Mouse (Mus musculus) neural tube, embryonic 14.5 days (tissue): ENCODE data around the gene Cdca5. TPM values are rescaled to one million over a fixed set of nuclear protein-coding genes. Genes with fewer than 3 reads are reported as not detected.
A peak's percentile ranks its signal among the peaks of the same experiment; 100 is the strongest.

ENCODE experiments used
- ATAC-seq: fragments of 200-750 bp; cut with Nextera tagmentation; 2 replicates; pipeline ENCODE4 v1.8.0; 2017; ENCODE audit warnings: low read depth, mild to moderate bottlenecking, moderate TSS enrichment, moderate library complexity
- H3K27ac ChIP-seq: fragments of 300-500 bp; sonication (generic); 2 replicates; pipeline ENCODE4 v1.5.1; 2014; ENCODE audit warnings: low read depth, mild to moderate bottlenecking, control low read depth, low read length, moderate library complexity, mixed read lengths
- H3K27me3 ChIP-seq: fragments of 300-500 bp; sonication (generic); 2 replicates; pipeline ENCODE4 v1.6.1; 2014; ENCODE audit warnings: low read length; ENCODE audit not compliant: control insufficient read depth, insufficient read depth
- H3K36me3 ChIP-seq: fragments of 300-500 bp; sonication (generic); 2 replicates; pipeline ENCODE4 v1.6.1; 2014; ENCODE audit warnings: low read length, mixed read lengths; ENCODE audit not compliant: control insufficient read depth, insufficient read depth
- H3K4me1 ChIP-seq: fragments of 300-500 bp; sonication (generic); 2 replicates; pipeline ENCODE4 v1.6.1; 2014; ENCODE audit warnings: low read length; ENCODE audit not compliant: control insufficient read depth, insufficient read depth
- H3K4me2 ChIP-seq: fragments of 300-500 bp; sonication (generic); 2 replicates; pipeline ENCODE4 v1.6.1; 2014; ENCODE audit warnings: mild to moderate bottlenecking, low read depth, low read length, control low read depth
- H3K4me3 ChIP-seq: fragments of 300-500 bp; sonication (generic); 2 replicates; pipeline ENCODE4 v1.5.1; 2014; ENCODE audit warnings: low read depth, low read length, control low read depth, mixed read lengths
- H3K9ac ChIP-seq: fragments of 300-500 bp; sonication (generic); replicated peaks from 2 replicates; pipeline ENCODE4 v1.6.1; 2014; ENCODE audit warnings: low read depth, mild to moderate bottlenecking, control low read depth, low read length, mixed read lengths
- H3K9me3 ChIP-seq: fragments of 300-500 bp; sonication (generic); 2 replicates; pipeline ENCODE4 v1.6.1; 2016; ENCODE audit warnings: low read length; ENCODE audit not compliant: control insufficient read depth
- WGBS: fragments of 180-500 bp; shearing (Covaris S2); extraction: QIAGEN DNeasy Blood & Tissue Kit; methylation state at CpG from one replicate; pipeline ENCODE4 v1.1.7; 2014; 5-methylcytosine and 5-hydroxymethylcytosine counted together
- polyA plus RNA-seq: library from polyadenylated mRNA; unstranded; fragments of >200 nt; fragmentation: Nextera tagmentation; extraction: Ambion mirVana; gene quantifications from 2 replicates; pipeline ENCODE4 v1.2.1, GENCODE M21; 2014

Cdca5 gene
- polyA plus RNA-seq, 1 experiment from 2014 or later = 3.0 TPM

DNA sequence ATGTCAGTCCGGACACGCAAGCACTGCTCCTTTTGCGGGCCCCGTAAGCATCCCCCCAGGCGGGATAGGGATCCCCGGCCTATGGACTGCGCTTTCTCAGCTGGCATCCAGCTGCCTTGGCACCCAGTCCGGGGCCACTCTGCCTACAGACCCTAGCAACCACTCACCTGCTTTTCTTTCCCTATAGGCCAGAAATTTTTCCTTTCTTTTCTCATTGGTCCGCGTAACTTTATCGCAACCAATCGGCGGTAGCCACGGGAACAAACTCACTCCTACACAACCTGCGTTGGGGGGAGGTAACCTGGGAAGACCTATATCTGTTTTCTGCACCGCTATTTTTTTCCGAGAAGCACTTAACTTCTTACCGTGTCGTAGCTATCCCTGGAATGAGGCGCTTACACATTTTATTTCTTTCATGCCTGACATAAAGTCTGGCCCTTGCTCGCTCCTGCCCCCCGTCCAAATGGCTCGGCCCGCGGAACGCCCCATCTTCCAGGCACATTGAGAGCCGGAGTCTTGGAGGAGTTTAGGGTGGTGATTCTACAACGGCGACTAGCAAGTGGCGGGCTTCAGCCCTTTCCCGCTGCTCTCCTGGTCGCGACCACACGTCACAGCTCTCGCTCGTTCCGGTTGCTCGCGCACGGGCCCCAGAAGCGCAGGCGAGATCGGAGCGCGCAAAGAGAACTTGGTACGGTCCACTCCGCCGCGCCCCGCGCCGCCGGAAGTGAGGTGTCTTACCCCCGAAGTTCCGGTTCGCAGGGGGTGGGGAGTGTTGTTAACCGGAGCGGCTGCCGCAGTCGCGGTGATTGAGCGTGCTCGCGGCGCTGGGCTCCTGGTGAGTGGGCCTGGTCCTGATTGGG is 38.3 kb upstream of the Cdca5 start, which contains the start of gene Syvn1:
Gene Syvn1, plus strand, starts transcription at position 283 of the 860 bp plus-strand sequence.
- under 1% methylated on average over 55 of the region's 65 CpGs for WGBS
- Histone ChIP-seq H3K27me3 (no peaks in the 10 kb centered on the region), H3K4me1 (peaks cover 18% of the 10 kb centered on the region), H3K36me3 (peaks cover 33% of the 10 kb centered on the region), H3K4me3 (peak within 1 kb of the TSS; percentile 84), H3K9me3 (no peaks in the 10 kb centered on the region), H3K9ac (peak within 1 kb of the TSS; percentile 90), H3K27ac (peak within 1 kb of the TSS; percentile 100), H3K4me2 (peak within 1 kb of the TSS; percentile 70)
- ATAC-seq = peak; percentile 92

DNA sequence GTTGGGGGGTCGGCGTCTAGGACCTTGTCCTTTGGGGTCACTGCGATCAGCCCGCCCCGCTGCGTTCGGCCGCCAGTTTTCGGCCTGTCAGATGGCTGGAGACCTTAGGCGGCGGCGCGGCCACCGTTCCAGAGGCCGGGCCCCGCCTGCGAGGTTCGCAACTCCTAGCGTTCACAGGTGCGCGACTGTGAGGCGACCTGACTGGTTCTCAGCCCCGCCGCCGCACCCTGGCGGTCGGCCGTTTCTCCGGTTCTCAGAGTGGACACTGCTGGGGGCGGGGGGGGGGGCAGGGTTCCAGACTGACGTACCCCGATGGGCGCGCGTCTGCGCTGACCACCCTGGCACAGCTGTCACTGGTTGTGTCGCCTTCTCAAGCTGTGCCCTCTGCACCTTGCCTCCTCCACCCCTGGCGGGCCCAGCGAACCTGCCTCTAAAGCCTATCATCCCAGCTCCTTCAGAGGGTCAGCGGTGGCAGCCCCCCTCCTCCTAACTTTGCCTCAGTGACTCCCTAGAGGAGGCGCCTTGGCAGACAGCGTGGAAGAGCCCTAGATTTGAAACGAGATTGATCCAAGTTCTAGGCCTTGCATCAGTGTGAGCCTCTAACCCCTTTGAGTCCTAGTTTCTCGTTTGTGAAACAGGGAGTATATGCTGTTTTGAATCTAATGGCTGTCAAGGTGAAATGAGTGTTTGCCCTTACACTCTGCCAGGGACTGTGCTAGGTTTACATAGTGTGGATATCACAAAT is 37.5 kb upstream of the Cdca5 start:
- Histone ChIP-seq H3K4me1 (peaks cover 18% of the 10 kb centered on the region), H3K27ac (peak overlapping the region; percentile 100), H3K27me3 (no peaks in the 10 kb centered on the region), H3K36me3 (peaks cover 41% of the 10 kb centered on the region), H3K4me3 (peak overlapping the region; percentile 84), H3K4me2 (peak overlapping the region; percentile 70), H3K9me3 (no peaks in the 10 kb centered on the region), H3K9ac (peak overlapping the region; percentile 90)
- WGBS = 2% methylated on average over 44 of the region's 44 CpGs
- ATAC-seq = peak; percentile 8

DNA sequence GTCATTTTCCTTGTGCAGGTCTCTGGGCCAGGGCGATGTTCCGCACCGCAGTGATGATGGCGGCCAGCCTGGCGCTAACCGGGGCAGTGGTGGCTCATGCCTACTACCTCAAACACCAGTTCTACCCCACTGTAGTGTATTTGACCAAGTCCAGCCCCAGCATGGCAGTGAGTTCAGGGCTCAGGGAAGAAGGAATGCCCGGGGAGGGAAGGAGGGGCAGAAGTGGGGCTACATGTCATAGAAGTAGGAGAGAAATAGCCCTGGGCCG is 37.0 kb upstream of the Cdca5 start:
- Histone ChIP-seq H3K27ac (no peak overlapping the region), H3K4me2 (peak overlapping the region; percentile 70), H3K4me1 (peaks cover 18% of the 10 kb centered on the region), H3K4me3 (peak overlapping the region; percentile 84), H3K9ac (peak overlapping the region; percentile 90; the same call in 1 of the 2 replicates), H3K9me3 (no peaks in the 10 kb centered on the region), H3K36me3 (peaks cover 46% of the 10 kb centered on the region), H3K27me3 (no peaks in the 10 kb centered on the region)
- WGBS = 86% methylated on average over 8 of the region's 8 CpGs
- ATAC-seq = no peak

DNA sequence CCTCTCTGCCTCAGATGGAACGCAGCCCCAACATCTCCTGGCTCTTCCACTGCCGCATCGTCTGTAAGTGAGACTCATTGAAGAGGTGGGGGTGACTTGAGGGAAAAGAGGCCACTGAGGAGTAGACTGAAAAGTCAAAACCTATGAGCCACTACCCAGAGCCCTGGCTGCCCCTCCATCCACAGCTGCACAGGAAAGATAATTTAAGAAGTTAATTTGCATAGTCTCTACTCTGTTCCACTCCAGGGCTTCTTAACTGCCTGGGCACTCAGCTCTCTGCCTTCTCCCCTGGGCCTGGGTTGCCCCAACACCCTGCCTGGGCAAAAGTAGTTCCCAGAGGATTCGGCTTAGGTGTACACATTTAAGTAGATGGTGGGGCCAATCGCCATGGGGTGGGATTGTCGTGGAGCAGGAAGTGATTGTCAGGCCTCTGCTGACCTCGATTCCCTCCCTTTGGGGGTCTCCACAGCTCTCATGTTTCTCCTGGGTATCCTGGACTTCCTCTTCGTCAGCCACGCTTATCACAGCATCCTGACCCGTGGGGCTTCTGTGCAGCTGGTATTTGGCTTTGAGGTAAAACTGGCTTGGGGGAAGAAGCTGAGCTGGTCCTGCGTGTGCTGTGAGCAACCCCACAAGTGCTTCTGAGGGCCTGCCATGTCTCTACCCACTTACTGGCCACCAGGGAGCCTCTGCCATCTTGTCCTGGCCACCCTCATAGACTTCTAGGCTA is 35.9 kb upstream of the Cdca5 start:
- no peak for ATAC-seq
- no peak overlapping the region for H3K4me2 ChIP-seq
- H3K4me1 ChIP-seq = peaks cover 18% of the 10 kb centered on the region
- 90% methylated on average over 11 of the region's 11 CpGs for WGBS
- H3K36me3 ChIP-seq = peaks cover 56% of the 10 kb centered on the region
- H3K27me3 ChIP-seq = no peaks in the 10 kb centered on the region
- no peaks in the 10 kb centered on the region for H3K9me3 ChIP-seq
- no peak overlapping the region for H3K27ac ChIP-seq
- H3K9ac ChIP-seq = no peak overlapping the region; the same call in 1 of the 2 replicates
- H3K4me3 ChIP-seq = no peak overlapping the region; the same call in 1 of the 2 replicates

DNA sequence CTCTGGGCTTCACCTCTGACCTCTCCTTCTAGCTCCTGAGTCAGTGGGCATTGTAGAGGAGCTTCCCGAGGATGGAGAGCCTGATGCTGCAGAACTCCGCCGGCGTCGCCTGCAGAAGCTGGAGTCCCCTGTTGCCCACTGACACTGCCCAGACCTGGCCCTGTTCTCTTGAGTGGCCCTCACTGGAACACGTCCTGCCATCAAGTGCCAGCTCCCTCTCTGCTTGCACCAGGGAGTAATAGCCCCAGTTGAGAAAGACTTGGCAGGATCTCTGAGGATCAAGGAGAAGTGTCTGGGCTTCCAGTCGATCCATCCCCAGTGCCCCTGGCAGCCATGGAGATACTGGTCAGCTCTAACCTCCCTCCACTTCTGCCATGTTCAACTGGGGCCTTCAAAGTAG is 32.3 kb upstream of the Cdca5 start:
- Histone ChIP-seq H3K27ac (no peak overlapping the region), H3K9me3 (no peaks in the 10 kb centered on the region), H3K4me3 (no peak overlapping the region), H3K4me2 (no peak overlapping the region), H3K36me3 (peaks cover 68% of the 10 kb centered on the region), H3K9ac (no peak overlapping the region), H3K4me1 (peaks cover 18% of the 10 kb centered on the region), H3K27me3 (no peaks in the 10 kb centered on the region)
- no peak for ATAC-seq
- 84% methylated on average over 7 of the region's 7 CpGs for WGBS

DNA sequence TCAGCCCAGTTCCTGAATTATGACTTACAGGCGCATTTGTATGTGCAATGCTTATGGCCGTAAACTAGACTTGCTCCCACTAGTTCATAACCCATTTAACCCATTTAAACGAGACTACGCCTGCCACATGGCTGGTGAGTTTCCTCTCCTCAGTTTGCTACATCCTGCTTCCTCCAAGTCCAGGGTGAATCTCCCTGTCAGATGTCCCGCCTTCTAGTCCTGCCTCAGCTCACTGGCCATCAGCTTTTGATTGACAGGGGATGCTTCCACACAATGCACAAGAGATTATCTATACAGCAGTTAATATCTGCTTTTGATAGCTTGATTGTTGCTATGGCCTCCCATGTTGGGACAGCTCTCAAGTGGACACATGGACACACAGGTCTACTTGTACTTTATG is 30.5 kb upstream of the Cdca5 start:
- Histone ChIP-seq H3K4me2 (no peak overlapping the region), H3K4me1 (peaks cover 14% of the 10 kb centered on the region), H3K27me3 (no peaks in the 10 kb centered on the region), H3K4me3 (no peak overlapping the region), H3K9ac (no peak overlapping the region), H3K9me3 (no peaks in the 10 kb centered on the region), H3K36me3 (peaks cover 57% of the 10 kb centered on the region), H3K27ac (no peak overlapping the region)
- WGBS = 83% methylated on average over 5 of the region's 5 CpGs
- no peak for ATAC-seq

DNA sequence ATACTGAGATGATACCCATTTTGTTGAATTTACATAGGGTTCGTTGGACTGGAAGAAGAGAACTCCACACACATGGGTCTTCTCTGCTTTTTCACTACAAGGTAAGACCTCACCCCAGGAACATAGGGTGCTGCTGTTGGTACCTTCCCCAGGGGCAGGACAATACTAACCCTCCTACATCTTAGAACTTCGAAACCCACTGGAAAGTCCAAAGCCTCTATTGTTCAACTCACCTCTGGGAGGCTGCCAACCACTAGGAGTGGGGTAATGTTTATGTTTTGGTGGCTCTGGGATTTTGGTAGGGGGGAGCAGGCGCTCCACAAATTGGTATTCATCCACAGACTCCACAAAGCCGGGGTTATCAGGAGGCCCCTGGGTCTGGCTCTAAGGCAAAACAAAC is 28.1 kb upstream of the Cdca5 start:
- no peak for ATAC-seq
- peak overlapping the region; percentile 79 for H3K4me2 ChIP-seq
- no peaks in the 10 kb centered on the region for H3K27me3 ChIP-seq
- no peak overlapping the region for H3K27ac ChIP-seq
- H3K4me1 ChIP-seq = peaks cover 15% of the 10 kb centered on the region
- WGBS = 68% methylated on average over 4 of the region's 4 CpGs
- peak overlapping the region; percentile 79; the same call in 1 of the 2 replicates for H3K9ac ChIP-seq
- no peaks in the 10 kb centered on the region for H3K9me3 ChIP-seq
- peaks cover 33% of the 10 kb centered on the region for H3K36me3 ChIP-seq
- peak overlapping the region; percentile 78 for H3K4me3 ChIP-seq

DNA sequence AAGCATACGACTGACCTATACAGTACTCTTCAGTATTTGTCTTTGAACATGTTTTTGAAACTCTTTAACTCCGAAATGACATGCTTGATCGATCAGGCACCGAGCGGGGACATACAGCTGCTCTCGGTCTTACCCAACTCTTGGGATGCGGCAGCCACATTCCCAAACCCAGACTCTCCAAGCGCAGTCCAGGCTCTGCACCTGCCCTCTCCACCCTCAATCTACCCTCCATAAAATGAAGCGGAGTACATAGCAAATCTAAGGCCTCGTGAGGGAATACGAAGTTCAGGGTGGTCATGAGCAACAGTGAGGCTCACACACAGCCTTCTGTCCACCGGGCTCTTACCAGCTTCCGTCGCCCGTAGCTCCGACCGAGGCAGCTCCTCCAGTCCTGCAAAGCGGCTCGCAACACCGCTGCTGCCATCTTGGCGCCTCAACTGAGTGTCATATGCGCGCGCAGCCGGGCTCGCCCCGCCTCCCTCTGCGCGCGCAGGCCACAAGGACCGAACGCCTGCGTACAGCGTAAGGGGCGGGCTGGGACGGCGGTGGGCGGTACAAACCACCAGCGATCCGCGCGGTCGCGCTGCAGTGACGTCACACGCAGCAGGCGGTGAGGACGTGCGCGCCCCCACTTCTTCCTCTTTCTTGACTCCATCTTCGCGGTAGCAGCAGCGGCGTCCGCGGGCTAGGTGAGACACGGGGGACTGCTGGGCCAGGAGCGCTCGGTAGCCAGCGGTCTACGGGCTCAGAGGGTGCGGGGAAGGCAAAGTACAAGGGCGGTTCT is 27.3 kb upstream of the Cdca5 start, which contains the start of the genes Mrpl49 and Fau:
Gene Mrpl49, minus strand, starts transcription at position 473 of the 784 bp plus-strand sequence.
Gene Fau, plus strand, starts transcription at position 532 of the 784 bp plus-strand sequence.
- Histone ChIP-seq H3K27me3 (no peaks in the 10 kb centered on the region), H3K4me1 (peaks cover 23% of the 10 kb centered on the region), H3K4me3 (peak within 1 kb of the TSS; percentile 78), H3K9ac (peak within 1 kb of the TSS; percentile 79), H3K36me3 (peaks cover 25% of the 10 kb centered on the region), H3K27ac (peak within 1 kb of the TSS; percentile 83), H3K4me2 (peak within 1 kb of the TSS; percentile 83), H3K9me3 (no peaks in the 10 kb centered on the region)
- whole genome bisulfite sequencing = 0% methylated on average over 63 of the region's 63 CpGs
- peak; percentile 85 for ATAC-seq
